Mouse (Mus musculus) hindbrain, embryonic 10.5 days (tissue): ENCODE results near the gene Ptger2. TPM values are rescaled to one million over a fixed set of nuclear protein-coding genes. Genes with fewer than 3 reads are reported as not detected.

Experiments used
- DNase-seq: peaks from one replicate; pipeline ENCODE4 v3.0.0-alpha.2; 2017; ENCODE audit warnings: low spot score
- H3K27ac ChIP-seq: fragments of 300-500 bp; sonication (generic); 2 replicates; pipeline ENCODE4 v1.5.1; 2016; ENCODE audit warnings: mild to moderate bottlenecking, moderate library complexity
- H3K27me3 ChIP-seq: fragments of 300-500 bp; sonication (generic); 2 replicates; pipeline ENCODE4 v1.6.1; 2016; ENCODE audit warnings: mild to moderate bottlenecking; ENCODE audit not compliant: poor library complexity, insufficient read depth, severe bottlenecking
- H3K36me3 ChIP-seq: fragments of 300-500 bp; sonication (generic); 2 replicates; pipeline ENCODE4 v1.6.1; 2016; ENCODE audit warnings: mild to moderate bottlenecking, moderate library complexity
- H3K4me1 ChIP-seq: fragments of 300-500 bp; sonication (generic); replicated peaks from 2 replicates; pipeline ENCODE4 v1.6.1; 2016; ENCODE audit warnings: mild to moderate bottlenecking
- H3K4me3 ChIP-seq: fragments of 300-500 bp; sonication (generic); 2 replicates; pipeline ENCODE4 v1.5.1; 2016; ENCODE audit warnings: mild to moderate bottlenecking, moderate library complexity
- H3K9me3 ChIP-seq: fragments of 300-500 bp; sonication (generic); 2 replicates; pipeline ENCODE4 v1.6.1; 2016; ENCODE audit warnings: mild to moderate bottlenecking, moderate library complexity
- WGBS: fragments of 180-500 bp; shearing (Covaris S2); methylation state at CpG from one replicate; pipeline ENCODE4 v1.1.7; 2016; 5-methylcytosine and 5-hydroxymethylcytosine counted together
- polyA plus RNA-seq: library from polyadenylated mRNA; unstranded; fragments of >200 nt; fragmentation: Nextera tagmentation; extraction: Ambion mirVana; gene quantifications from 2 replicates; pipeline ENCODE4 v1.2.1, GENCODE M21; 2016

Gene Ptger2
- polyA plus RNA-seq, 1 experiment from 2014 or later = 0.14 TPM

DNA sequence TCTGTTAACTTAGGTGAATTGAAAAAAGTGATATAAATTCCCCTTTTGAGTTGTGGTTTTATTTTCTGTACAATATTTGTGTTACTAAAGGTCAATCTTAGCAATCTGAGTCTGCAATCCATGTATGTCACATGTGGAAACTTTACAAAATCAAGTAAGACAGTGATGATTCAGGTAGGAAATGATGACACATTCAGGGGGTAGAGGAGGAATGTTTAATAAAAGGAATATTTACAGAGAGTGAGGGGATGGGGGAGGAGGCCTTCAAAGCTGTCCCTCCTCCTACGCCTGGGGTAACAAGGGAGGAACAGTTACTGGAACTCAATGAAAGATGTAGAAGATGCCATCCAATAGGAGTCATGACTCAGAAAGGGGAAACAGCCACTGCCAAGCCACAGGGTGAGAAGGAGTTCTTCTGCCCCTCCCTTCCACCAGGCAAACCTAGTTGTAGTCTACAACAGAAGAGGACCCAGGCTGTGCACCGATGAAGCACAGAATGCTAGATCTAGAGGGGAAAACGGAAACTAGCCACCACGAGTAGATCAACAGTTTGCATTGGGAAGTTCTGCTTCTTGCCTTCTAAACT is 17.8 kb downstream of the Ptger2 start:
- no peaks in the 10 kb centered on the region for H3K27me3 ChIP-seq
- DNase-seq = no peak
- H3K4me1 ChIP-seq = no peaks in the 10 kb centered on the region
- no peak overlapping the region for H3K27ac ChIP-seq
- WGBS = 90% methylated on average over 4 of the region's 4 CpGs
- H3K36me3 ChIP-seq = no peaks in the 10 kb centered on the region
- no peaks in the 10 kb centered on the region for H3K9me3 ChIP-seq
- no peak overlapping the region for H3K4me3 ChIP-seq

DNA sequence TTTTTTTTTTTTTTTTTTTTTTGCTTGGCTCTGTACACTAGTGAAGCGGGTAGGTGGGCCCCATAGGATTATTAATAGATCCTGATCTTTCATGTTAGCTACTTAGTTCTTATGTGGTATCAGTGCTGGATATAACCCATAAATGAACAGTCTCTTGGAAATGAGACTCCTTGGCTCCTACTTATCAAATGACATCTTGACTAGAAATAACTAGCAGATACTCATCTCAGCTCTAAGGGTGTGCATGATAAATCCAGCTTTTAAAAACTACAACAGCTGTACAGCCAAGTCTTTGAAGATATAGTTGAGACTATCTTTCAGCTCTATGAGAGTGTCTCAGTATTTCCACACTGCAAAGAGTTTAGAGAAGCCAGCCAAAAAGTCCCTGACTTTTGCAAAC is 21.2 kb downstream of the Ptger2 start:
- WGBS = 87% methylated on average over 1 of the region's 1 CpGs
- Histone ChIP-seq H3K36me3 (no peaks in the 10 kb centered on the region), H3K4me3 (no peak overlapping the region), H3K27ac (no peak overlapping the region), H3K4me1 (no peaks in the 10 kb centered on the region), H3K9me3 (no peaks in the 10 kb centered on the region), H3K27me3 (no peaks in the 10 kb centered on the region)
- DNase-seq = no peak

DNA sequence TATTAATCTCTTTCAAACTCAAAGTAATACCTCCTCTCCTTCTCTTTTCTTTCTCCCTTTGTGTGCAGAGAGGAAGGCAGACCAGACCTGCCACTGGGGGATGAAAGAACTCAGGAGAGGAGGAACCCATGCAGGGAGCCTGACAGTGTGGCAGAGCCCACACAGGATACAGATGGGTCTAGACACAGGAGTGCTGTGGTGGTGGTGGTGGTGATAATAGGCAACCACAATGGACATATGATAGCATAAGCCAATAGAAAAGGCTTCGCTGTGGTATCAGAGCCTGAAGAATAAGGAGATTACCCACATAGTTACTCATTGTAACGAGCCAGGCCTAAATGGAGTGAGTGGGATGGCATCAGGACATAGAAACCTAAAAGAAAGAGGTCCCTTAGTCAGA is 23.3 kb downstream of the Ptger2 start:
- Histone ChIP-seq H3K4me3 (no peak overlapping the region), H3K4me1 (no peaks in the 10 kb centered on the region), H3K36me3 (no peaks in the 10 kb centered on the region), H3K27ac (no peak overlapping the region), H3K9me3 (no peaks in the 10 kb centered on the region), H3K27me3 (no peaks in the 10 kb centered on the region)
- WGBS = 88% methylated on average over 2 of the region's 2 CpGs
- no peak for DNase-seq

DNA sequence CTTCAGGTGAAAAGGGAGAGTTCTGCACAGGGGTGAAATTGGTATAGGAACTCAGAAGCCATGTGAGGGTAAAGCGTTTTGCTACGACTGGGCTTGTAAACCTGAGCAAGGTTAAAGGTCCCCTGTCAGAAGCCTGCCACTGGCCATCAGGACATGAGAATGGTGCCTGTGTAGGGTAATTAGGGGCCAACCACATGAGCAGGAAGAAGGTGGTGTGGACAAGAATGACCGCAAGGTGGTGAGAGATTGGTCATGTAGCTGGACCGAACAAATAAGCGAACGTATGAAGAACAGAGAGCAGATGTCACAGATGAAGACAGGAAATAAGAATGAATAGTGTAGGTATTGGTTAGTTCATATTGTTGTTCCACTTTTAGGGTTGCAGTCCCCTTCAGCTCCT is 23.7 kb downstream of the Ptger2 start:
- no peak overlapping the region for H3K27ac ChIP-seq
- H3K4me3 ChIP-seq = no peak overlapping the region
- no peaks in the 10 kb centered on the region for H3K27me3 ChIP-seq
- DNase-seq = no peak
- 87% methylated on average over 6 of the region's 6 CpGs for WGBS
- H3K9me3 ChIP-seq = no peaks in the 10 kb centered on the region
- no peaks in the 10 kb centered on the region for H3K36me3 ChIP-seq
- H3K4me1 ChIP-seq = no peaks in the 10 kb centered on the region

DNA sequence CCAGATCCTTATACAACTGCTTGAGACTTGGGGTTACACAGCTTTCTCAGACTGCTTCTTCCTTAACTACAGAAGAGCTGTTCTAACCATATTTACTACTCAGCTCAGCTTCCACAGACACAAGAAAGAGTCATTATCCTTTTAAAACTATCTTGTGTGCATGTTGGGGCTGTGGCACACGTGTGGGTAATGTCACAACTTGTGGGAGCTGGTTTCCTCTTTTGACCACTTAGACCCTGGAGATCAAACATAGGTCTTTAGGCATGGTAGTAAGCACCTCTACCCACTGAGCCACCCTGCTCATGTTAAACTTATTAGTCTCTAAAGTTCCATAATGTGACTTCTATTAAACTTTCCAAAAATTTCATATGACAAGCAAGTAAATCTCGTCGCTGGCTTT is 33.6 kb downstream of the Ptger2 start:
- H3K4me1 ChIP-seq = no peaks in the 10 kb centered on the region
- DNase-seq = no peak
- H3K36me3 ChIP-seq = no peaks in the 10 kb centered on the region

DNA sequence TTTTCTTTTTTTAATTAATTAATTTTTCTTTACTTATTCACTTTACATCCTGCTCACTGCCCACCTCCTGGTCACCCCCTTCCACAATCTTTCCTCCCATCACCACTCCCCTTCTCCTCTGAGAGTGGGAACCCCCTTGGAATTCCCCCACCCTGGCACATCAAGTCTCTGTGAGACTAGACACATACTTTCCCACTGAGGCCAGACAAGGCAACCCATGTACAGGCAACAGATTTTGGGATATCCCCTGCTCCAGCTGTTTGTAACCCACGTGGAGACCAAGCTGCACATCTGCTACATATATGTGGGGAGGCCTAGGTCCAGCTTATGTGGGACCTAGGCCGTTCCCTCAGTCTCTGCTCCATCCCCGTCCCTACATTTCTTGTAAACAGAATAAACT is 46.3 kb downstream of the Ptger2 start:
- H3K4me1 ChIP-seq = no peaks in the 10 kb centered on the region
- no peak for DNase-seq
- H3K36me3 ChIP-seq = no peaks in the 10 kb centered on the region
- 88% methylated on average over 3 of the region's 3 CpGs for WGBS
- no peaks in the 10 kb centered on the region for H3K27me3 ChIP-seq
- H3K9me3 ChIP-seq = no peaks in the 10 kb centered on the region
- H3K27ac ChIP-seq = no peak overlapping the region
- H3K4me3 ChIP-seq = no peak overlapping the region

More for the DNA sequence above, 33.6 kb downstream of the Ptger2 start:
- WGBS = 85% methylated on average over 3 of the region's 3 CpGs
- H3K27ac ChIP-seq = no peak overlapping the region
- H3K27me3 ChIP-seq = no peaks in the 10 kb centered on the region
- H3K4me3 ChIP-seq = no peak overlapping the region
- no peaks in the 10 kb centered on the region for H3K9me3 ChIP-seq

DNA sequence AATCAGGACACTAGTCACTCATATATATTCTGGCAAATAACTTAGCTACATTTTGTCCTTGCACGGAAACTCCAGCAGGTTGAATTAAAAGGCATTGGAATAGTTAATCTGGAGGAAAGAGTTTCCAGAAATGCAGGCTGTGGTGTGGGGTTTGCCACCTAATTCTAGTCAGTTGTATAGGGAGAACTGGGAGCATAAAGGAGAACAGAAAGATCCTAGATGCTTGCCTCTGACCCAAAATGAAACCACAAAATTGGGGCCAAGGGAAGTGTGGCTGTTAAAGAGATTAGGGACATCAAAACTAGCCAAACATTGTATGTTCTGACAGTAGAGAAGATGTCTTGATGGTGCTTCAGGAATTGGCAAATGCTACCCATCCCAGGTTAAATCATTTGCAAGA is 48.6 kb downstream of the Ptger2 start:
- no peak overlapping the region for H3K27ac ChIP-seq
- no peaks in the 10 kb centered on the region for H3K4me1 ChIP-seq
- no peak overlapping the region for H3K4me3 ChIP-seq
- no peaks in the 10 kb centered on the region for H3K9me3 ChIP-seq
- H3K27me3 ChIP-seq = no peaks in the 10 kb centered on the region
- WGBS = 97% methylated on average over 1 of the region's 1 CpGs
- H3K36me3 ChIP-seq = no peaks in the 10 kb centered on the region
- no peak for DNase-seq

DNA sequence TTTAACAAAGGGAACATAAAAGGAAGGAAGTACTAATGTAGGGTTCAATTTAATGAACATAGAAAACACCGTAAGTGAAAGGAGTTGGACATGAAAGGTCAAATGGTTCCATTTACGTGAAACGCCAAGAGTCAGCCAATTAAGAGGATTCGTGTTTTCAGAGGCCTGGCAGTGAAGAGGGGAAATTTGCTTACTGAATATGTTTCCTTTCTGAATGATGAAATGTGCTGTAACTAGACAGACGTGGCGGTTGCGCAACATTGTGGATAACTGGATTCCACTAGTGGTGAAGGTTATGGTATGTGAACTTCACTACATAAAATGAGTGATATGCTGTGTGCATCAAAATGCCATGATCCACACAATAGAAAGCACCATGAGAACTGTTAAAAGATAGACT is 50.1 kb downstream of the Ptger2 start:
- Histone ChIP-seq H3K36me3 (no peaks in the 10 kb centered on the region), H3K27ac (no peak overlapping the region), H3K4me3 (no peak overlapping the region), H3K4me1 (no peaks in the 10 kb centered on the region), H3K9me3 (no peaks in the 10 kb centered on the region), H3K27me3 (no peaks in the 10 kb centered on the region)
- WGBS = 90% methylated on average over 7 of the region's 7 CpGs
- no peak for DNase-seq

DNA sequence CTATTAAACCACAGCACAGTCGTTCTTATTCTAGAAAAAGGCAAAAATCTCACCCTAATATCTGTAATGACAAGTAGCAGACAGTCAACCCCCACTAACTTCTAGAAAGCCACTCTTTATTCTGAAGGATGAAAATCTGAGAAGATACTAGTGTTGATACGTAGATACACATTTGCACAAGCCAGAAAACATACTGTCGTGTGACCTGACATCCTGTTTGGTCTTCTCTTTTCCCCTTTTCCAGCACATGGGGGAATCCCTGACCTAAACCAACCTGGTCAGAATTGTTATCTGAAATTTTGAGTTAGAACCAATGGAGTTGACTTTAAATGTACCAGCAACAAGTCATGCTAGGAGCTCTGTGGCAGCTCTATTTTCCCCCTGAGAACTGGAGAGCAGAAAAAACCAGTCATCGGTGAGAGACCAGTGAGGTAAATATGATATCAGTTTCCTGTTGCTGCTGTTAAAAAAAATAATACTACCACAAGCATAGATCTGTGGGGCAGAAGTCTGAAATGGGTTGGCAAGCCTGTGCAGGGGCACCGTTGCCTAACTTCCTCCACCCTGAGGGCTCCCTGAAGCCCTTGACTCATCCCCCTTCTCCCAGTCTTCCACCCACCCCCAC is 53.0 kb downstream of the Ptger2 start:
- Histone ChIP-seq H3K9me3 (no peaks in the 10 kb centered on the region), H3K4me1 (no peaks in the 10 kb centered on the region), H3K36me3 (no peaks in the 10 kb centered on the region), H3K27ac (no peak overlapping the region), H3K27me3 (no peaks in the 10 kb centered on the region), H3K4me3 (no peak overlapping the region)
- DNase-seq = no peak
- 86% methylated on average over 5 of the region's 5 CpGs for WGBS

DNA sequence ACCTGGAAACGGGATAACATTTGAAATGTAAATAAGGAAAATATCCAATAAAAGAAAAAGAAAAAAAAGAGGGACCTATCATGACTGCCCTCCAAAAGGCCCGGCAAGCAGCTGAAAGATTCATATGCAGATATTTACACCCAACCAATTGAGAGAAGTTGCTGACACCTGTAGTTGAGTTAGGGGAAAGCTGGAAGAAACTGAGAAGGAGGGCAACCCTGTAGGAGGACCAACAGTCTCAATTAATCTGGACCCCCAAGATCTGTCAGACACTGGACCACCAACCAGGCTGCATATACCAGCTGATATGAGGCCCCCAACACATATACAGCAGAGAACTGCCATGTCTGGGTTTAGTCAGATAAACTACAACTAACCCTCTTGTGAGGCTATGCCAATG is 60.1 kb downstream of the Ptger2 start:
- H3K27me3 ChIP-seq = no peaks in the 10 kb centered on the region
- no peaks in the 10 kb centered on the region for H3K9me3 ChIP-seq
- H3K36me3 ChIP-seq = no peaks in the 10 kb centered on the region
- no peak overlapping the region for H3K27ac ChIP-seq
- 81% methylated on average over 2 of the region's 2 CpGs for WGBS
- H3K4me1 ChIP-seq = no peaks in the 10 kb centered on the region
- H3K4me3 ChIP-seq = no peak overlapping the region
- no peak for DNase-seq

DNA sequence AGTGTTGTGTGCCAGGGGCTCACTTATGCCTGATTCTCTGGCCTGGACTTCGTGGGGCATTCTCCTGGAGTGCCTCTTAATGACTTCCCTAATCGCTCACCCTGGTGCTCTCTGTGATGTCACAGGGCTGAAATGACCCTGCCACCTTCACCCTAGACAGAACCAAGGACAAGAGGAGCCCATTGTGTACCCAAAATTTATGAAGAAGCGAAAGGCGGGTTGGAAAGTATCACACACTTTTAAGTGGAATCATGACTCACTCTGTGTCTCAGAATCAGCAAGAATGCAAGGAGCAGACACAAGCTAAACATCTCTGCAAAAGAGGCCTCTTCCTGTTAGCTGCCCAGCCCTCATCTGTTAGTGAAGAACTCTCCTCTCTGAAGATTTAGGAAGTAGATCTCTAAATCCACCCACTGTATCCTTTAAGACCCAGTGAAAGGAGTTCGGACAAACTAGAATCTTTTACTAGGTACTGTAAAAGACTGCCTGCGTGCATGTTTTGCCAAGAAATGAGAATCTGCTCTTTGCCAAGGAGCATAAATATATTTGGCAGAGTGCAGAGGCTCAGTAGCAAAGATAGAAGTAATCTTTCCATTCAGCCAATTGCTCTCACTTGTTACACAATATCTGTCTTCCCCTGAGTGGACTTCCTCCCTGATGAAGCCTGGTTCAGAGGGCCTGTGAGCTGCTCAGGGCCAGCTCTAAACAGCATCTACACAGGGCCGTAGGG is 61.9 kb downstream of the Ptger2 start:
- no peaks in the 10 kb centered on the region for H3K27me3 ChIP-seq
- 81% methylated on average over 7 of the region's 7 CpGs for WGBS
- no peak overlapping the region for H3K4me3 ChIP-seq
- no peak overlapping the region for H3K27ac ChIP-seq
- DNase-seq = no peak
- no peaks in the 10 kb centered on the region for H3K9me3 ChIP-seq
- no peaks in the 10 kb centered on the region for H3K4me1 ChIP-seq
- H3K36me3 ChIP-seq = no peaks in the 10 kb centered on the region

DNA sequence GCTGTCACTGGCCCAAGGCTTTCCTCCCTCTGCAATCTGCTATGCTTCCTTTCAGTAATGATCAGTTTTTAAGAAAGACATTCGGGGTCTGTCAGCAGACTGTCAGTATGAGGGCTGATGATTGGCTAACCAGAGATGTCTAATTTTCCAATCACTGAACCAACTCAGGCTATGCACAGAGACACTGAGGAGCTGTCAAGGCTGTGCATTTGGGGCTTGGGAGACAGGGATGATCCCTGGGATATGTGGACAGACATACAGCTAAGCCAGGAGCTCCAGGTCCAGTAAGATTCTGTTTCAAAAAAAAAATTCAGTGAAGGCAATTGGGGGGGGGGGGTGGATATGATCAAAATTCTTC is 62.4 kb downstream of the Ptger2 start:
- WGBS = 80% methylated on average over 1 of the region's 1 CpGs
- Histone ChIP-seq H3K4me3 (no peak overlapping the region), H3K36me3 (no peaks in the 10 kb centered on the region), H3K4me1 (no peaks in the 10 kb centered on the region), H3K27me3 (no peaks in the 10 kb centered on the region), H3K27ac (no peak overlapping the region), H3K9me3 (no peaks in the 10 kb centered on the region)
- no peak for DNase-seq

DNA sequence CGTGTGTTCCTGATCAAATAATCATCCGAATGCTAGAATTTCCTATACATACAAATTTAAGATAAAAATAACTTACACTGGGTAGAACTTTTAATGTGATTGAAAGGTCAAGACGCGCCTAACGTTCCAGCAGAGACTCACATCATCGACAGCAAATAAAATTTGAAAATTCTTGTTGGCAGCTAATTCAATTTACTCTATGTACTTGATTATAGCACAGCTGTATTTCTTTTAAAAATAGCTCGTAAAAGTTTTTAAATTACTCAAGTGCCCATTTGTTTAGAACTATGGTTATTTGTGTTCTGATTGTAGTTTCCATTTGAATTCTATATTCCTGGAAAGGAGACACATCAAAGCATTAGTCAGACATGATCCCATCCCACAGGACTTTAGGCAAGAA is 63.1 kb downstream of the Ptger2 start:
- 88% methylated on average over 7 of the region's 7 CpGs for WGBS

More for the DNA sequence above, 63.1 kb downstream of the Ptger2 start:
- no peak for DNase-seq
- no peaks in the 10 kb centered on the region for H3K4me1 ChIP-seq
- H3K27me3 ChIP-seq = no peaks in the 10 kb centered on the region
- H3K36me3 ChIP-seq = no peaks in the 10 kb centered on the region
- no peaks in the 10 kb centered on the region for H3K9me3 ChIP-seq
- no peak overlapping the region for H3K27ac ChIP-seq
- no peak overlapping the region for H3K4me3 ChIP-seq
